In the genomic region with DNA sequence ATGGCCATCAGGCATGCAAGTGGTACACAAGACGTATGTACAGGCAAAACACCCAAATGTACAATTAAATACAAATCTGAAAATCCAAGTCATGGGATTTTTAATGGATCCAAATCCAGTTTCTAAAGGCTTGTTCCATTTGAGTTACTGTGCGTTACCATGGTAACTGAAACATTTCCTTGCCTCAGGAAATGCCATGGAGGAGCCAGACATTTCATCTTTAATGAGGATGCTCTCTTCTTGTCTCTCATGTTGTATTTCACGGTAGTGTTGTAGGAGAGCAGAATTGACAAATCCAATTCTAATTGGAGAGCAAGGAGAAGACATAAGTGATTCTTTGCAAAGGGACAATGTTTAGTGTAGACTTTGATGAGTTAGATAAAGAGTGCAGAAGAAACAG, we compare ENCODE assay signal across 16 mouse cellular contexts. TPM values are rescaled to one million over a fixed set of nuclear protein-coding genes. Genes with fewer than 3 reads are reported as not detected.
"Had no signal": no experiment of that assay in that cellular context is flagged by ENCODE, and none has a peak within 500 bp of the region (broad histone marks: within the 10 kb centered on the region; RNA-seq: fewer than 3 reads in every experiment).

No protein-coding gene starts in this region.

- H3K36me3 ChIP-seq: liver, embryonic 13.5 days; midbrain, embryonic 12.5 days had no signal

- H3K4me3 ChIP-seq: left cerebral cortex, adult 2 months; liver, embryonic 13.5 days; midbrain, embryonic 12.5 days had no signal

- H3K27ac ChIP-seq: left cerebral cortex, adult 2 months; liver, embryonic 13.5 days; midbrain, embryonic 12.5 days had no signal

- DNase-seq: kidney, adult 11 months; kidney, adult 8-10 months; kidney, postnatal 14 days; kidney, postnatal 4 days; layer of hippocampus, postnatal 36 days; liver, embryonic 13.5 days; lung, adult 2 months; lung, postnatal 14 days; lung, postnatal 4 days; thymus, adult 2 months; thymus, postnatal 14 days; thymus, postnatal 4 days had no signal

- H3K27me3 ChIP-seq: liver, embryonic 13.5 days; midbrain, embryonic 12.5 days had no signal

- H3K4me2 ChIP-seq: liver, embryonic 13.5 days; midbrain, embryonic 12.5 days had no signal

- H3K9ac ChIP-seq: liver, embryonic 13.5 days; midbrain, embryonic 12.5 days had no signal

- H3K4me1 ChIP-seq: liver, embryonic 13.5 days; midbrain, embryonic 12.5 days had no signal

- H3K9me3 ChIP-seq: liver, embryonic 13.5 days; midbrain, embryonic 12.5 days had no signal

RNA-seq across cellular contexts. Expression of gene BC067074, which starts 31.3 kb away (rescaled TPM):
- total RNA-seq: megakaryocyte-erythroid progenitor cell, adult 5-6 weeks had no signal
- polyA plus RNA-seq: liver, adult 2 months had no signal
